Mouse (Mus musculus): ENCODE measurements around the gene Garnl3. TPM values are rescaled to one million over a fixed set of nuclear protein-coding genes. Genes with fewer than 3 reads are reported as not detected.

Garnl3 gene
- total and polyA plus RNA-seq, 2 experiments from 2014 or later = 49.8 to 114 TPM

DNA sequence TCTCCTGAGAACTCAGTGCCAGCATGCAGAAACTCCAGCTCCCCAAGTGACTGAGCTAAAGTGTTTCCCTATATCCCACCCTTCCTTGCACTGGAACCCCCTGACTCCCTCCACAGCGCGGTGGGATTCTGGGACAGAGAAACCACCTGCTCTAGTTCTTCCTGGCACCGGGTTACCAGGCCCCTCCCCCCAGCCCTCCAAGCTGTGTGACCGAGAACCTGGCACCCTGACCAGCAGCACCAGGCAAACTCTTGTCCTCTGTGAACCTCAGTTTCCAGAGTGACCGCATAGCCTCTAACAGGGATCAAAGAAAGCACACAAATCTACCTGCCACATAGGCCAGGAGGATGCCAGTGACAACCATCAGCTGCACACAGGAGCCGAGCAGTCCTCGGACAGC is 151.8 kb downstream of the Garnl3 start:
- no peak for ATAC-seq
- Histone ChIP-seq H3K4me1 (ENCODE audit: insufficient read depth) (peaks cover 8% of the 10 kb centered on the region), H3K27me3 (ENCODE audit: insufficient read depth, low read length) (no peaks in the 10 kb centered on the region), H3K9ac (no peak overlapping the region), H3K4me2 (ENCODE audit: low read depth) (no peak overlapping the region), H3K4me3 (ENCODE audit: low read depth, low read length) (no peak overlapping the region), H3K9me3 (ENCODE audit: low read length) (no peaks in the 10 kb centered on the region), H3K36me3 (ENCODE audit: insufficient read depth) (peaks cover 13% of the 10 kb centered on the region), H3K27ac (ENCODE audit: low read depth, low read length) (no peak overlapping the region)
- 86% methylated on average over 7 of the region's 7 CpGs for WGBS
- no peak for TF ChIP-seq CTCF (IDR thresholded peaks at IDR 0.05; ENCODE audit: low read depth)
- DNase-seq = no peak

GRCm38 (mm10) chr2:32978675-32979074 is 152.8 kb downstream of the Garnl3 start:
- Histone ChIP-seq H3K4me2 (ENCODE audit: low read depth) (no peak overlapping the region), H3K36me3 (ENCODE audit: insufficient read depth) (peaks cover 23% of the 10 kb centered on the region), H3K4me3 (ENCODE audit: low read depth, low read length) (no peak overlapping the region), H3K9me3 (ENCODE audit: low read length) (no peaks in the 10 kb centered on the region), H3K4me1 (ENCODE audit: insufficient read depth) (peaks cover 8% of the 10 kb centered on the region), H3K27ac (ENCODE audit: low read depth, low read length) (no peak overlapping the region), H3K9ac (no peak overlapping the region), H3K27me3 (ENCODE audit: insufficient read depth, low read length) (no peaks in the 10 kb centered on the region)
- ATAC-seq (no peak), DNase-seq (no peak)
- TF ChIP-seq CTCF (IDR thresholded peaks at IDR 0.05; ENCODE audit: low read depth) = no peak
- 72% methylated on average over 3 of the region's 3 CpGs for WGBS

- DNase-seq = no peak
- WGBS = 61% methylated on average over 5 of the region's 5 CpGs
Measured at GRCm38 (mm10) chr2:32977114-32977513, 154.3 kb downstream of the Garnl3 start.

DNA sequence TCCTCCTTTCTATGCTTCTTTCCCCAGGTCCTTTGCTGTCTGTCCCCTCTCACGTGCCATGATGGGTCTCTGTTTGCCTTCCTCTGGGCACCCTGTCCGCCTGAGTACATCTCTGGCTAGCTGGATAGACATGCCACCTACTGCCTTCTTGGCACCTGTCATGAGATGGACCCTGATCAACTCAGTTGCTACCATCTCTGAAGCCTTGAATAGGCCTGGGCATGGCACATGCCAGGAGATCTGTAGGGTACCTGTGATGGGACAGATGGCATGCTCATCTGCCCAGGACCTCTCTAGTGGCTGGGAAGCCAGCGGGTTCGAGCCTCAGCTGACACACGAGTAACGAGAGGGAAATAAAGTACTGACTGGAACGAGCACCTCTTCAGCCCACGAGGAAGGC is 157.2 kb downstream of the Garnl3 start:
- no peaks in the 10 kb centered on the region for H3K27me3 ChIP-seq (ENCODE audit: insufficient read depth, low read length)
- DNase-seq = no peak
- no peak for TF ChIP-seq CTCF (IDR thresholded peaks at IDR 0.05; ENCODE audit: low read depth)
- H3K4me3 ChIP-seq (ENCODE audit: low read depth, low read length) = no peak overlapping the region
- no peak for ATAC-seq
- no peak overlapping the region for H3K4me2 ChIP-seq (ENCODE audit: low read depth)
- H3K4me1 ChIP-seq (ENCODE audit: insufficient read depth) = no peaks in the 10 kb centered on the region
- H3K9me3 ChIP-seq (ENCODE audit: low read length) = no peaks in the 10 kb centered on the region
- peaks cover 33% of the 10 kb centered on the region for H3K36me3 ChIP-seq (ENCODE audit: insufficient read depth)
- no peak overlapping the region for H3K27ac ChIP-seq (ENCODE audit: low read depth, low read length)
- no peak overlapping the region for H3K9ac ChIP-seq
- WGBS = 90% methylated on average over 8 of the region's 8 CpGs

More at GRCm38 (mm10) chr2:32977114-32977513, 154.3 kb downstream of the Garnl3 start:
- Histone ChIP-seq H3K9me3 (ENCODE audit: low read length) (no peaks in the 10 kb centered on the region), H3K4me1 (ENCODE audit: insufficient read depth) (peaks cover 8% of the 10 kb centered on the region), H3K4me2 (ENCODE audit: low read depth) (no peak overlapping the region), H3K27me3 (ENCODE audit: insufficient read depth, low read length) (no peaks in the 10 kb centered on the region), H3K4me3 (ENCODE audit: low read depth, low read length) (no peak overlapping the region), H3K36me3 (ENCODE audit: insufficient read depth) (peaks cover 33% of the 10 kb centered on the region), H3K9ac (no peak overlapping the region), H3K27ac (ENCODE audit: low read depth, low read length) (no peak overlapping the region)
- ATAC-seq = peak; percentile 20; the same call in 1 of the 2 replicates
- no peak for TF ChIP-seq CTCF (IDR thresholded peaks at IDR 0.05; ENCODE audit: low read depth)

- ATAC-seq = no peak
- no peak overlapping the region for H3K4me2 ChIP-seq (ENCODE audit: low read depth)
- no peak overlapping the region for H3K27ac ChIP-seq (ENCODE audit: low read depth, low read length)
- DNase-seq = peak; percentile 66
- H3K9me3 ChIP-seq (ENCODE audit: low read length) = no peaks in the 10 kb centered on the region
- peaks cover 4% of the 10 kb centered on the region; the same call in 1 of the 2 replicates for H3K4me1 ChIP-seq (ENCODE audit: insufficient read depth)
- H3K36me3 ChIP-seq (ENCODE audit: insufficient read depth) = peaks cover 33% of the 10 kb centered on the region
- H3K9ac ChIP-seq = no peak overlapping the region
- TF ChIP-seq CTCF (IDR thresholded peaks at IDR 0.05; ENCODE audit: low read depth) = no peak
- 19% methylated on average over 9 of the region's 9 CpGs for whole genome bisulfite sequencing
- H3K27me3 ChIP-seq (ENCODE audit: insufficient read depth, low read length) = no peaks in the 10 kb centered on the region
- no peak overlapping the region for H3K4me3 ChIP-seq (ENCODE audit: low read depth, low read length)
Measured at GRCm38 (mm10) chr2:32971235-32971634, 160.2 kb downstream of the Garnl3 start.

- Histone ChIP-seq H3K27me3 (ENCODE audit: insufficient read depth, low read length) (no peaks in the 10 kb centered on the region), H3K9ac (no peak overlapping the region), H3K4me2 (ENCODE audit: low read depth) (no peak overlapping the region), H3K27ac (ENCODE audit: low read depth, low read length) (no peak overlapping the region), H3K36me3 (ENCODE audit: insufficient read depth) (peaks cover 22% of the 10 kb centered on the region), H3K4me3 (ENCODE audit: low read depth, low read length) (no peak overlapping the region), H3K4me1 (ENCODE audit: insufficient read depth) (peaks cover 4% of the 10 kb centered on the region; the same call in 1 of the 2 replicates), H3K9me3 (ENCODE audit: low read length) (no peaks in the 10 kb centered on the region)
- ATAC-seq (no peak), DNase-seq (no peak)
- TF ChIP-seq CTCF (IDR thresholded peaks at IDR 0.05; ENCODE audit: low read depth) = no peak
- 87% methylated on average over 8 of the region's 8 CpGs for whole genome bisulfite sequencing
Measured at GRCm38 (mm10) chr2:32969326-32969725, 162.1 kb downstream of the Garnl3 start.

DNA sequence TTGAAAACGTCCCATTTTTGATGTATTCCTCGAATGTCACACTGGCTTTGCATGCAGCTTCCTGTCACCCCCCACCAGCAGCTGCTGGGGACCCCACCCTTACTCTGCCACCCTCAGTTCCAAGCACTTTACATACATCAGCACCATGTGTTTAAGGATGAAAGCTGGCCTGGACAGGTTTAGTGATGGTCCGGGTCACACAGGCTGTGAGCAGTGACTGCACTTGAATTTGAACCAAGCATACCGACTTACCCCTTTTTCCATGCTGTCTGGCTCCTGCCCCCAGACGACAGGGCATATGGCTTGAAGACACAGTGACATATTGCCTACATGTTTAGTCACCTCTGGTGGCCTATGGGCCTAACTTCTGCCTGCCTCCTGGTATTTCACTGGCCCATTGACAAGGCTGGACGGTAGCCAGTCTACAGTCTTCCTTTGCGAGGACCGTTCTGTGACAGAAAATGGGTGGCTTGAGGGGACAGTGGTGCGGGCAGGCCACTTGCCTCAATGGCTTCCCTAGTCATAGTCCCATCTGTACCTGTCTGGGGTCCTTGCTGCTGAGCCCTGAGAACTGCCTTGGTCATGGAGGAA is 163.3 kb downstream of the Garnl3 start:
- Histone ChIP-seq H3K9ac (peak overlapping the region; percentile 79; the same call in 1 of the 2 replicates), H3K27me3 (ENCODE audit: insufficient read depth, low read length) (no peaks in the 10 kb centered on the region), H3K36me3 (ENCODE audit: insufficient read depth) (peaks cover 25% of the 10 kb centered on the region), H3K4me3 (ENCODE audit: low read depth, low read length) (no peak overlapping the region), H3K4me2 (ENCODE audit: low read depth) (peak overlapping the region; percentile 75; the same call in 1 of the 2 replicates), H3K4me1 (ENCODE audit: insufficient read depth) (peaks cover 4% of the 10 kb centered on the region; the same call in 1 of the 2 replicates), H3K9me3 (ENCODE audit: low read length) (no peaks in the 10 kb centered on the region), H3K27ac (ENCODE audit: low read depth, low read length) (no peak overlapping the region)
- no peak for ATAC-seq
- whole genome bisulfite sequencing = 83% methylated on average over 9 of the region's 9 CpGs
- no peak for TF ChIP-seq CTCF (IDR thresholded peaks at IDR 0.05; ENCODE audit: low read depth)
- DNase-seq = no peak
